Mouse (Mus musculus): ENCODE results near the gene Armc5. TPM values are rescaled to one million over a fixed set of nuclear protein-coding genes. Genes with fewer than 3 reads are reported as not detected.
A peak's percentile ranks its signal among the peaks of the same experiment; 100 is the strongest.

Gene Armc5
- polyA plus RNA-seq, 1 experiment from 2014 or later = 22.0 TPM

- H3K4me2 ChIP-seq = no peak overlapping the region
- no peak for ATAC-seq (ENCODE audit: insufficient read depth)
- peaks cover 44% of the 10 kb centered on the region for H3K36me3 ChIP-seq (ENCODE audit: insufficient read depth)
- peaks cover 9% of the 10 kb centered on the region for H3K4me1 ChIP-seq (ENCODE audit: insufficient read depth)
- WGBS = 48% methylated on average over 2 of the region's 2 CpGs
- H3K27me3 ChIP-seq (ENCODE audit: insufficient read depth, low read length) = no peaks in the 10 kb centered on the region
- no peak for TF ChIP-seq CTCF (IDR thresholded peaks at IDR 0.05; ENCODE audit: low read depth)
- H3K4me3 ChIP-seq (ENCODE audit: low read depth, low read length) = no peak overlapping the region
- H3K9ac ChIP-seq = no peak overlapping the region
- no peak for DNase-seq
- H3K9me3 ChIP-seq (ENCODE audit: low read depth, low read length) = no peaks in the 10 kb centered on the region
- no peak overlapping the region for H3K27ac ChIP-seq (ENCODE audit: low read depth)
These were observed 17.8 kb downstream of the Armc5 start for GRCm38 (mm10) chr7:128254978-128255377.

GRCm38 (mm10) chr7:128255757-128256156, 18.6 kb downstream of the Armc5 start:
- 86% methylated on average over 5 of the region's 5 CpGs for WGBS
- DNase-seq = no peak

GRCm38 (mm10) chr7:128256783-128257334, 19.7 kb downstream of the Armc5 start:
- Histone ChIP-seq H3K4me1 (ENCODE audit: insufficient read depth) (peaks cover 6% of the 10 kb centered on the region; the same call in 1 of the 2 replicates), H3K4me3 (ENCODE audit: low read depth, low read length) (no peak overlapping the region), H3K4me2 (no peak overlapping the region), H3K27me3 (ENCODE audit: insufficient read depth, low read length) (no peaks in the 10 kb centered on the region), H3K9ac (no peak overlapping the region), H3K9me3 (ENCODE audit: low read depth, low read length) (no peaks in the 10 kb centered on the region), H3K27ac (ENCODE audit: low read depth) (no peak overlapping the region), H3K36me3 (ENCODE audit: insufficient read depth) (peaks cover 26% of the 10 kb centered on the region)
- no peak for TF ChIP-seq CTCF (IDR thresholded peaks at IDR 0.05; ENCODE audit: low read depth)
- 0 out of 2 replicates have a peak, but pooled peaks have one; percentile 33 for ATAC-seq (ENCODE audit: insufficient read depth)
- DNase-seq = peak; percentile 45
- 20% methylated on average over 5 of the region's 5 CpGs for WGBS

More at GRCm38 (mm10) chr7:128255757-128256156, 18.6 kb downstream of the Armc5 start:
- H3K27ac ChIP-seq (ENCODE audit: low read depth) = no peak overlapping the region
- no peak overlapping the region for H3K4me3 ChIP-seq (ENCODE audit: low read depth, low read length)
- no peak overlapping the region for H3K4me2 ChIP-seq
- H3K9ac ChIP-seq = no peak overlapping the region
- no peak for TF ChIP-seq CTCF (IDR thresholded peaks at IDR 0.05; ENCODE audit: low read depth)
- peaks cover 36% of the 10 kb centered on the region for H3K36me3 ChIP-seq (ENCODE audit: insufficient read depth)
- ATAC-seq (ENCODE audit: insufficient read depth) = no peak
- no peaks in the 10 kb centered on the region for H3K9me3 ChIP-seq (ENCODE audit: low read depth, low read length)
- peaks cover 6% of the 10 kb centered on the region; the same call in 1 of the 2 replicates for H3K4me1 ChIP-seq (ENCODE audit: insufficient read depth)
- H3K27me3 ChIP-seq (ENCODE audit: insufficient read depth, low read length) = no peaks in the 10 kb centered on the region

- ATAC-seq (ENCODE audit: insufficient read depth) = no peak
- no peak within 1 kb of the TSS for H3K4me3 ChIP-seq (ENCODE audit: low read depth, low read length)
- H3K4me1 ChIP-seq (ENCODE audit: insufficient read depth) = no peaks in the 10 kb centered on the region
- TF ChIP-seq CTCF (IDR thresholded peaks at IDR 0.05; ENCODE audit: low read depth) = no peak
- no peaks in the 10 kb centered on the region for H3K27me3 ChIP-seq (ENCODE audit: insufficient read depth, low read length)
- H3K27ac ChIP-seq (ENCODE audit: low read depth) = no peak within 1 kb of the TSS
- H3K4me2 ChIP-seq = no peak within 1 kb of the TSS
- no peak within 1 kb of the TSS for H3K9ac ChIP-seq
- H3K36me3 ChIP-seq (ENCODE audit: insufficient read depth) = 0 out of 2 replicates have a peak, but pooled peaks cover 3% of the 10 kb centered on the region
- DNase-seq = no peak
- 80% methylated on average over 6 of the region's 6 CpGs for WGBS
- no peaks in the 10 kb centered on the region for H3K9me3 ChIP-seq (ENCODE audit: low read depth, low read length)
These were observed 28.3 kb downstream of the Armc5 start, which contains the start of gene Slc5a2 for GRCm38 (mm10) chr7:128265411-128265810. Slc5a2 (plus strand) TSS chr7:128265657.

GRCm38 (mm10) chr7:128266056-128266455, 28.9 kb downstream of the Armc5 start:
- H3K9ac ChIP-seq = no peak overlapping the region
- no peak for TF ChIP-seq CTCF (IDR thresholded peaks at IDR 0.05; ENCODE audit: low read depth)
- no peak overlapping the region for H3K4me3 ChIP-seq (ENCODE audit: low read depth, low read length)
- H3K27me3 ChIP-seq (ENCODE audit: insufficient read depth, low read length) = no peaks in the 10 kb centered on the region
- H3K27ac ChIP-seq (ENCODE audit: low read depth) = no peak overlapping the region
- DNase-seq = no peak
- ATAC-seq (ENCODE audit: insufficient read depth) = no peak
- WGBS = 74% methylated on average over 5 of the region's 5 CpGs
- peaks cover 9% of the 10 kb centered on the region; the same call in 1 of the 2 replicates for H3K36me3 ChIP-seq (ENCODE audit: insufficient read depth)
- H3K4me1 ChIP-seq (ENCODE audit: insufficient read depth) = no peaks in the 10 kb centered on the region
- no peak overlapping the region for H3K4me2 ChIP-seq
- H3K9me3 ChIP-seq (ENCODE audit: low read depth, low read length) = no peaks in the 10 kb centered on the region

- DNase-seq (no peak), ATAC-seq (ENCODE audit: insufficient read depth) (no peak)
- WGBS = 57% methylated on average over 13 of the region's 13 CpGs
- TF ChIP-seq CTCF (IDR thresholded peaks at IDR 0.05; ENCODE audit: low read depth) = no peak
- Histone ChIP-seq H3K27me3 (ENCODE audit: insufficient read depth, low read length) (no peaks in the 10 kb centered on the region), H3K9ac (no peak overlapping the region), H3K9me3 (ENCODE audit: low read depth, low read length) (no peaks in the 10 kb centered on the region), H3K27ac (ENCODE audit: low read depth) (no peak overlapping the region), H3K4me3 (ENCODE audit: low read depth, low read length) (no peak overlapping the region), H3K4me2 (no peak overlapping the region), H3K36me3 (ENCODE audit: insufficient read depth) (peaks cover 22% of the 10 kb centered on the region), H3K4me1 (ENCODE audit: insufficient read depth) (no peaks in the 10 kb centered on the region)
These were observed 30.2 kb downstream of the Armc5 start for GRCm38 (mm10) chr7:128267391-128267790.

GRCm38 (mm10) chr7:128267813-128268212, 30.7 kb downstream of the Armc5 start:
- H3K4me1 ChIP-seq (ENCODE audit: insufficient read depth) = no peaks in the 10 kb centered on the region
- H3K4me2 ChIP-seq = no peak overlapping the region
- DNase-seq (no peak), ATAC-seq (ENCODE audit: insufficient read depth) (no peak)
- H3K27ac ChIP-seq (ENCODE audit: low read depth) = no peak overlapping the region
- no peaks in the 10 kb centered on the region for H3K27me3 ChIP-seq (ENCODE audit: insufficient read depth, low read length)
- no peaks in the 10 kb centered on the region for H3K9me3 ChIP-seq (ENCODE audit: low read depth, low read length)
- peaks cover 26% of the 10 kb centered on the region for H3K36me3 ChIP-seq (ENCODE audit: insufficient read depth)
- no peak for TF ChIP-seq CTCF (IDR thresholded peaks at IDR 0.05; ENCODE audit: low read depth)
- WGBS = 73% methylated on average over 7 of the region's 7 CpGs
- no peak overlapping the region for H3K4me3 ChIP-seq (ENCODE audit: low read depth, low read length)
- H3K9ac ChIP-seq = no peak overlapping the region
